Mouse (Mus musculus) kidney, postnatal 36 days (tissue): ENCODE data around the gene Gm4779.
"Not testable (repeated sequence)": the region's sequence is repeated elsewhere in the genome, so short reads cannot be mapped to it uniquely, and the experiment has no call there.

Source experiments
- DNase-seq, 2 experiments: peaks; one replicate each; pipeline ENCODE4 v3.0.0; 2021 to 2022; ENCODE audit warnings: mixed read lengths in 2 of 2

Gm4779 gene

GRCm38 (mm10) chrX:101794342-101794741 is at the start of gene Gm4779, which contains the start of gene 8030474K03Rik:
Gene Gm4779, minus strand, starts transcription at chrX:101794423.
Gene 8030474K03Rik, plus strand, starts transcription at chrX:101794656.
- DNase-seq: no peak

GRCm38 (mm10) chrX:101819980-101820379 is 25.8 kb upstream of the Gm4779 start:
- not testable (repeated sequence) for DNase-seq

- DNase-seq: peak; percentile 6 to 27
Observed at GRCm38 (mm10) chrX:101819163-101819562, 24.9 kb upstream of the Gm4779 start.

GRCm38 (mm10) chrX:101811750-101812149 is 17.5 kb upstream of the Gm4779 start:
- DNase-seq: no peak

GRCm38 (mm10) chrX:101805512-101805911 is 11.3 kb upstream of the Gm4779 start:
- peak; percentile 4 to 31 for DNase-seq

- DNase-seq: peak; percentile 59 to 81
Observed at GRCm38 (mm10) chrX:101791551-101791950, 2.7 kb downstream of the Gm4779 start.

GRCm38 (mm10) chrX:101772035-101772434 is 22.2 kb downstream of the Gm4779 start:
- DNase-seq: peak; percentile 32 to 69

GRCm38 (mm10) chrX:101770307-101770706 is 23.9 kb downstream of the Gm4779 start:
- DNase-seq: no peak

- DNase-seq: no peak
Observed at GRCm38 (mm10) chrX:101769478-101769877, 24.7 kb downstream of the Gm4779 start.

GRCm38 (mm10) chrX:101767280-101767679 is 26.9 kb downstream of the Gm4779 start:
- no peak for DNase-seq

- no peak for DNase-seq
Observed at GRCm38 (mm10) chrX:101765111-101765510, 29.1 kb downstream of the Gm4779 start.

- no peak for DNase-seq
Observed at GRCm38 (mm10) chrX:101764621-101765020, 29.6 kb downstream of the Gm4779 start.

- DNase-seq: peak; percentile 3 to 48
Observed at GRCm38 (mm10) chrX:101754478-101754877, 39.7 kb downstream of the Gm4779 start.

GRCm38 (mm10) chrX:101750144-101750543 is 44.1 kb downstream of the Gm4779 start:
- DNase-seq: no peak

- no peak for DNase-seq
Observed at GRCm38 (mm10) chrX:101741064-101741433, 53.2 kb downstream of the Gm4779 start.

- no peak for DNase-seq
Observed at GRCm38 (mm10) chrX:101740335-101741063, 53.7 kb downstream of the Gm4779 start.
